Mouse (Mus musculus) adrenal gland, adult (tissue): ENCODE measurements around the gene Atp8b4.

Experiments
- DNase-seq, 2 experiments: peaks; one replicate each; pipeline ENCODE4 v3.0.0; 2022 to 2023; ENCODE audit warnings: low spot score in 1 of 2; ENCODE audit not compliant: inconsistent age in 2 of 2

Gene Atp8b4

DNA sequence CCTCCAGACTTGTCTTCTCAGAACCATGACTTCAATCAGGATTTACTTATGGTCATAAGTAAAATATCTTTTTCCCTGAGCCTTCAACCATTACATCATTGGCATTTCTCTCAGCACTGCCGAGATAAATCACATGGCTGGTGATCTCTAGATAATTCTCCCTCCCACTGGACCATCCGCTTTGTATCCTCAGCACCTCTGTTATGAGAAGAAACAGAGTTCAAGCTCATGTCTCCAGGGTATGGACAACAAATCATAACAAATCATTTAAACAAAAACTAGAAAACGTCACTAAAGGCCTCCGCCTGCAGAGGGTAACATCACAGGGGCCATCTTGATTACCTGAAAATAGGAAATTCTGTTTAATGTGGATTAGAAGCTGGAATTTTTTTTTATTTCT, 58.9 kb downstream of the Atp8b4 start:
- no peak for DNase-seq

GRCm38 (mm10) chr2:126434712-126435111, 65.8 kb downstream of the Atp8b4 start:
- DNase-seq = no peak

- no peak for DNase-seq
Measured at GRCm38 (mm10) chr2:126434305-126434704, 66.2 kb downstream of the Atp8b4 start.

- no peak for DNase-seq
Measured at GRCm38 (mm10) chr2:126432481-126433066, 67.9 kb downstream of the Atp8b4 start.

GRCm38 (mm10) chr2:126429282-126429681, 71.2 kb downstream of the Atp8b4 start:
- DNase-seq = peak; percentile 56 to 88

GRCm38 (mm10) chr2:126425223-126425622, 75.3 kb downstream of the Atp8b4 start:
- DNase-seq = no peak

DNA sequence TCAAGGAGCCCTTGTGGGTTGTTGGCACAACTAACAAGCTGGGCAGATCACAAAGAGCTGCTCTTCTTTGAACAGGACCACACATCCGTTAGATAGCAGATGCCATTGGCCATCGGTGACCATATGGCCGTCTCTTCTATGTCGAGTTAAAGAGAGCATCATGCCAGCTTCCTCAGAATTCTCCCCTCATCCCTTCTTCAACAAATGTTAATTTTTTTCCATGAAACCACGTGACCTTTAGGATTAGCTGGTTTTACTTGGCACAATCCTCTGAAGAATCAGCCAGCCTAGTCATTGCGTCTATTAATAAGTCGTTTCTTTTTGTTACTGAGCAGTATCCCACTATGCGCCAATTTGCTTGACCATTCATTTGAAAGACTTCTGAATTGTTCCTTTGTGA, 75.8 kb downstream of the Atp8b4 start:
- DNase-seq = no peak

DNA sequence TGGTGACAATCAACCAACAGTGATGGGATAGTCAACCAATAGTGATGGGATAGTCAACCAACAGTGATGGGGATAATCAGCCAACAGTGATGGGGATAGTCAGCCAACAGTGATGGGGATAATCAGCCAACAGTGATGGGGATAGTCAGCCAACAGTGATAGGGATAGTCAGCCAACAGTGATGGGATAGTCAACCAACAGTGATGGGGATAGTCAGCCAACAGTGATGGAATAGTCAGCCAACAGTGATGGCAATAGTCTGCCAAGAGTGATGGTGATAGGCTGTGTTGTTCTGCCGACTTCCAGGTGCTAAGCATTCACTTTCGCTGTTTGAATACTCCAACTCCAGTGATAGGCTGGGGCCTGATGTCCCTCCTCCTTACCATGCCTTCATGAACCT, 79.6 kb downstream of the Atp8b4 start:
- no peak for DNase-seq

DNA sequence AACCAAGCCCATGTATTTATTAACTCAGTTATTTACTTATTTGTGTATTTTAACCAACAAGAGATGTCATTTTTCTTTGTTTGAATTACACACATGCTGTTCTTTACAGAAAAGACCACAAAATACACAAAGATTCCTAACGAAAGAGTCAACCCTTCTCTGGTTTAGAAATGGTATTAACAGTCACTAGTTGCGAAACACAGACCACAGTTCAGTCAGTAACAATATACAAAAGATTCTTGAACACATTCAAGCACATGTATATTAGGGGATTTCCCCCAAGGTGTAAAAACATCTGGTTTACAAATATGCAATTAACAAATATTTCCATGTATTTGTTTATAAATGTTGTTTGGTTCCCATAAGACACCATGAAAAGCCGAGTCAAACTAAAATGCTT, 81.6 kb downstream of the Atp8b4 start:
- no peak for DNase-seq

DNA sequence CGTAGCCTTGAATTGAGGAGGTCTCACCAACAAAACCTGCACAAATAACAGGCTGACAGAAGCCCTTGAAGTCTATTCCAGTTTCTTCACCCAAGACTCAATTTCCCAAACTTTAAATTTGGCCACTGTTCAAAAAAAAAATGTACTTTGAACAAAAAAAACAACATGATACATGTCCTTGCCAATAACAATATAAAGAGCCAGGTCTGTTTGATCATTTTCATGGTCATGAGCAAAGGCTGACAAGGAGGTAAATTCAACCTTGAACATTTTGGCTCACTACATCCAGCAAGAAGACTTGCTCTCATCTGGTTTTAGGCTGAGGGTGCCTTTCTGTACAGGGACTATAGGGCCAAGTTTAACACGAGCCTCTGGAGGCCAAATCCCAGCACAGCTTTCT, 83.7 kb downstream of the Atp8b4 start:
- peak in 1 of 2 experiments; percentile 56 for DNase-seq

GRCm38 (mm10) chr2:126415981-126416380, 84.5 kb downstream of the Atp8b4 start:
- peak; percentile 22 to 68 for DNase-seq

GRCm38 (mm10) chr2:126412759-126413158, 87.7 kb downstream of the Atp8b4 start:
- DNase-seq = peak in 1 of 2 experiments; percentile 40

- DNase-seq = no peak
Measured at GRCm38 (mm10) chr2:126399454-126399853, 101.0 kb downstream of the Atp8b4 start.

- DNase-seq = no peak
Measured at GRCm38 (mm10) chr2:126399017-126399416, 101.5 kb downstream of the Atp8b4 start.

GRCm38 (mm10) chr2:126398216-126398615, 102.3 kb downstream of the Atp8b4 start:
- DNase-seq = no peak

DNA sequence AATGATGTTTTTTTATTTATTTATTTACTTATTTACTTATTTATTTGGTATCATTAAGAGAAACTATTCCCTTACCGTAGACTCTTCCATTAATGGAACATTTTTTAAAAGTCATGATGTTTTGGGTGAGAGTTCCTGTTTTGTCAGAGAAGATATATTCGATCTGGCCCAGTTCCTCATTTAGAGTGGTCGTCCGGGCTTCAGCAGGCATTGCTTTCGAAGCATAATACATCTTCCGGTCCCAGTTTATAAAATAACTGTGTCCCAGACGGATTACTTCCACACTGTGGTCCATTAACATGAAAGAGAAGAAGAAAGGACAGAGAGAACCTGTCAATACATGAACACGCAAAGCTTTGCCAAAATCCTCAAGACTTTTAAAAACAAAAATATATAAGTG, 103.0 kb downstream of the Atp8b4 start:
- DNase-seq = no peak

GRCm38 (mm10) chr2:126394924-126395323, 105.5 kb downstream of the Atp8b4 start:
- no peak for DNase-seq

- no peak for DNase-seq
Measured at GRCm38 (mm10) chr2:126387458-126388037, 112.9 kb downstream of the Atp8b4 start.

DNA sequence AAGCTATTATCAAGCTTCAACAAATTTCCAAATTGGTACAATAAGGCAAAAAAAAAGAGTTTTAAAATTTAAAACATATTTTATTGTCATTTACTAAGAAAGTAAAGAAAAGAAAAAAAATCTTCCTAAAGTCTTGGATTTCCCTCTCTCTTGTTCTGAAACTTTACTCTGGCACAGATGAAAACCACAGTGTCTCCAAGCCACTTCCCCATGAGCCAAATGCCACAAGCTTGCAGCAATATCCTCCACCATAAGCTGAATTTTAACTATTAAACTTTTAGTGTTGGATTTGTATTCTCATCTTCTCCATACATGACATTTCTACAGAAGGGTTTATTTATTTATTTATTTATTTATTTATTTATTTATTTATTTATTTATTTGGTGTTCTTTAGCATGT, 114.4 kb downstream of the Atp8b4 start:
- no peak for DNase-seq

GRCm38 (mm10) chr2:126380300-126380699, 120.2 kb downstream of the Atp8b4 start:
- no peak for DNase-seq

- no peak for DNase-seq
Measured at GRCm38 (mm10) chr2:126371634-126372033, 128.8 kb downstream of the Atp8b4 start.

DNA sequence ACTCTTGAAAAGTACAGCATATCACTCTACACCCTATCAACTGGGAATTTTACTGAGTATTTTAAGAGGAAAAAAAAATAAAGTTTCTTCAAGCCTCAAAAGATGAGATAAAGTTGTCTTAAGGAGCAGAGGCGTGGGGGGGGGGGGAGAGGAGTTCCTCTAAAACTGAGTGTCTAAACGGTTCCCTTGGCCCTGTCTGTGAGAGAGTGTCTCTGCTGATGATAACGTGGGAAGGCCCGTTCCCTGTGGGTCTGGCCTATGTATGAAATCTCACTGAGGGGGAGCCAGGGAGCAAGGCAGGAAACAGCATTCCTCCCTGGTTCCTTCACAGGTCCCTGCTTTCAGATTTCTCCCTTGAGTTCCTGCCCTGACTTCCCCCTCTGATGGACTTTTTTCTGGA, 130.7 kb downstream of the Atp8b4 start:
- DNase-seq = no peak
